In genomic region chr2:91175490-91175889, GRCm38 (mm10) we compare ENCODE assay signal across 14 mouse cellular contexts. TPM values are rescaled to one million over a fixed set of nuclear protein-coding genes. Genes with fewer than 3 reads are reported as not detected.
"Had no signal": no experiment of that assay in that cellular context is flagged by ENCODE, and none has a peak within 500 bp of the region (broad histone marks: within the 10 kb centered on the region; RNA-seq: fewer than 3 reads in every experiment).

No protein-coding gene starts in this region.

- H3K9me3 ChIP-seq: neural tube, embryonic 15.5 days; stomach, embryonic 15.5 days had no signal

- DNase-seq: right cerebral cortex, adult 18-20 months; right cerebral cortex, postnatal 14 days; right cerebral cortex, postnatal 25 days; right cerebral cortex, postnatal 4 days; spleen, adult 18-20 months; thymus, adult 18-20 months; thymus, adult 2 months; thymus, postnatal 14 days; thymus, postnatal 25 days; thymus, postnatal 36 days; thymus, postnatal 4 days had no signal

- H3K4me3 ChIP-seq: neural tube, embryonic 15.5 days; stomach, embryonic 15.5 days had no signal

- H3K9ac ChIP-seq: neural tube, embryonic 15.5 days; stomach, embryonic 15.5 days had no signal

- H3K4me2 ChIP-seq: neural tube, embryonic 15.5 days; stomach, embryonic 15.5 days had no signal

- H3K27me3 ChIP-seq: neural tube, embryonic 15.5 days; stomach, embryonic 15.5 days had no signal

- H3K27ac ChIP-seq: neural tube, embryonic 15.5 days; stomach, embryonic 15.5 days had no signal

- H3K4me1 ChIP-seq: stomach, embryonic 15.5 days had no signal

RNA-seq across cellular contexts. Expression of gene Mybpc3, which starts 57.5 kb away (rescaled TPM):
- polyA plus RNA-seq: neural tube, embryonic 14.5 days; neural tube, embryonic 15.5 days had no signal
